Mouse (Mus musculus): ENCODE measurements around the gene Catip. TPM values are rescaled to one million over a fixed set of nuclear protein-coding genes. Genes with fewer than 3 reads are reported as not detected.
"Not testable (repeated sequence)": the region's sequence is repeated elsewhere in the genome, so short reads cannot be mapped to it uniquely, and the experiment has no call there.

Catip gene
- polyA plus RNA-seq, 1 experiment from 2014 or later, result 0.21 TPM

DNA sequence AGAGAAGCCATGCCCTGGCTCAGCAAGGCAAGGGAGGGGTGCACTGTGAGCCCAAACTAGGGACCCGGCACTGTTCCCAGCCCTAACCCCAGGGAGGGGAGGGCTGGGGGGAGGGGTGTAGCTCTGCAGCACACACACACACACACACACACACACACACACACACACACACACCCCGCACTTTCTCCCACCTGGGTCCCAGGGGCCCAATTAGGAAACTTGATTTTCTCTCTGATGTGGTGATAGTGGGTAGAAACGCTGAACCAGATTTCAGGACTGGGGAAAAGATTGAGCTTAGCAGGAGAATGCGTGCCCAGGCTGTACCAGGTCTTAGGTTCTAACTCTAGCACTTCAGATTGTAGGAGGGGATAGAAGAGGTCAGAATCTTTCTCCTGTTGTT lies 23.3 kb upstream of the Catip start:
- ATAC-seq (replicated peaks; ENCODE audit: low FRiP score) (no peak), DNase-seq (ENCODE audit: low spot score) (no peak)
- Histone ChIP-seq H3K4me1 (replicated peaks; ENCODE audit: control insufficient read depth, insufficient read depth, low read length) (peaks cover 4% of the 10 kb centered on the region; the same call in 1 of the 2 replicates), H3K27me3 (replicated peaks; ENCODE audit: control insufficient read depth, insufficient read depth, low read length) (no peaks in the 10 kb centered on the region), H3K9ac (ENCODE audit: low read depth, low read length) (no peak overlapping the region), H3K27ac (ENCODE audit: low read depth, low read length) (no peak overlapping the region), H3K4me2 (no peak overlapping the region), H3K4me3 (ENCODE audit: low read depth, low read length) (no peak overlapping the region), H3K36me3 (ENCODE audit: control insufficient read depth, insufficient read depth, low read length) (no peaks in the 10 kb centered on the region), H3K9me3 (ENCODE audit: control insufficient read depth, low read length) (no peaks in the 10 kb centered on the region)
- WGBS, result 69% methylated on average over 4 of the region's 4 CpGs

DNA sequence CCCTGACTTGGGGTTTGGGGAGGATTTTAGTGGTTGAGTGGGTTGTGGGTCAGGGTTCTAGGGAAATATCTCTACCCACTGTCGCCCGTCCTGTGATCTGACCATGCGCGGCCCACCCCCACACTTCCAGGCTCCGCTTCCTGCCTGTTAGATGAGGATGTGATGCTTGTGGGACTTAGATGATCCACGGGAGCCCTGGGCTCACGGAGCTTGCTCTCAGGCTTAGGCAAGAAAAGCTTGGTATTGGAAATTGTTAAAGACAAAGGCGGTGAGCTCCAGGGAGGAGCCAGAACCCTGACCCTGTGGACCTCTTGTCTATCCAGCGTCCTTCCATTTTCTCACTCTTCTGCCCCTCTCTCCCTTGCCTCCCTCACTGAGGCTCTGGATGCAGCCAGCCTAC lies 22.0 kb upstream of the Catip start:
- 79% methylated on average over 9 of the region's 9 CpGs for WGBS
- Histone ChIP-seq H3K4me1 (replicated peaks; ENCODE audit: control insufficient read depth, insufficient read depth, low read length) (no peaks in the 10 kb centered on the region; the same call in 1 of the 2 replicates), H3K27ac (ENCODE audit: low read depth, low read length) (no peak overlapping the region), H3K4me3 (ENCODE audit: low read depth, low read length) (no peak overlapping the region), H3K9ac (ENCODE audit: low read depth, low read length) (no peak overlapping the region), H3K4me2 (no peak overlapping the region), H3K27me3 (replicated peaks; ENCODE audit: control insufficient read depth, insufficient read depth, low read length) (no peaks in the 10 kb centered on the region), H3K36me3 (ENCODE audit: control insufficient read depth, insufficient read depth, low read length) (no peaks in the 10 kb centered on the region), H3K9me3 (ENCODE audit: control insufficient read depth, low read length) (no peaks in the 10 kb centered on the region)
- ATAC-seq (replicated peaks; ENCODE audit: low FRiP score) (no peak), DNase-seq (ENCODE audit: low spot score) (no peak)

DNA sequence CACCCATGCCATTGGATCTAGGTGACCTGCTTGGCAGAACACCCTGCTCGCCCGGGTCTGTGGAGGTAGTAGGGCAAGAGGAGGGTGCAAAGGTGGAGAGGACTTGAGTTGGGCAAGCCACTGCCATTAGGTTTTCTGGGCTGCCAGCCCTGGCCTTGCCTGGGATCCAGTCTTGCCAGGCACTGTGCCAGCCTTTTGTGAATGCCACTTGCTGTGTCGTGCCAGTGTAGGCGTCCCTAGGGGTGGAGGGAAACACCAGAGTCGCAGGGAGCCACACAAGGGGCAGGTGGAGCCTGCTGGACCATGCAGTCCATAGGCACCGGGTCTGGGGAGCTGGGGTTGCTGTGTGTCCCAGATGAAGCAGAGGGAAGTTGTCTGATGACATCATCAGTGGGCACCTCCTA lies 21.5 kb upstream of the Catip start:
- 90% methylated on average over 6 of the region's 6 CpGs for whole genome bisulfite sequencing
- no peak overlapping the region for H3K27ac ChIP-seq (ENCODE audit: low read depth, low read length)
- no peak overlapping the region for H3K9ac ChIP-seq (ENCODE audit: low read depth, low read length)
- H3K4me2 ChIP-seq, result no peak overlapping the region
- ATAC-seq (replicated peaks; ENCODE audit: low FRiP score) (no peak), DNase-seq (ENCODE audit: low spot score) (no peak)
- H3K27me3 ChIP-seq (replicated peaks; ENCODE audit: control insufficient read depth, insufficient read depth, low read length), result no peaks in the 10 kb centered on the region
- H3K4me3 ChIP-seq (ENCODE audit: low read depth, low read length), result no peak overlapping the region
- no peaks in the 10 kb centered on the region for H3K9me3 ChIP-seq (ENCODE audit: control insufficient read depth, low read length)
- H3K4me1 ChIP-seq (replicated peaks; ENCODE audit: control insufficient read depth, insufficient read depth, low read length), result no peaks in the 10 kb centered on the region; the same call in 1 of the 2 replicates
- no peaks in the 10 kb centered on the region for H3K36me3 ChIP-seq (ENCODE audit: control insufficient read depth, insufficient read depth, low read length)

DNA sequence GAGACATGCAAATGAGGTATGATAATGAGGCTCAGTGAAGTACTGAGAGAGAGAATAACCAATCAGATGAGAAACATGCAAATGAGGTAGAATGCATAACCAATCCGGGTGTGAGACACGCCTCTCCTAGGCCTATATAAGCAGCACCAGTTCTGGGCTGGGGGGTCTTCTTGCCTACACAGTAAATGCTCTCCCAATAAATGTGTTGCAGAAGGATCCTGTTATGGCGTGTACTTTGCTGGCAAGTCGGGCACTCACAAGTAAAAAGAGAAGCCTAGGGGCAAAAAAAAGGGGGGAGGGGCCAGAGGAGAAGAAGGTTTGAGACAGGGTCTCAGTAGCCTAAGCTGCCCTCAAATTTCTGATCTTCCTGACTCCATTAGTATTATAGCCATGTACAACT lies 20.9 kb upstream of the Catip start:
- H3K36me3 ChIP-seq (ENCODE audit: control insufficient read depth, insufficient read depth, low read length); DNase-seq (ENCODE audit: low spot score); H3K27me3 ChIP-seq (replicated peaks; ENCODE audit: control insufficient read depth, insufficient read depth, low read length); H3K9me3 ChIP-seq (ENCODE audit: control insufficient read depth, low read length); ATAC-seq (replicated peaks; ENCODE audit: low FRiP score); H3K4me1 ChIP-seq (replicated peaks; ENCODE audit: control insufficient read depth, insufficient read depth, low read length); H3K27ac ChIP-seq (ENCODE audit: low read depth, low read length); H3K4me2 ChIP-seq; H3K4me3 ChIP-seq (ENCODE audit: low read depth, low read length); H3K9ac ChIP-seq (ENCODE audit: low read depth, low read length): not testable (repeated sequence)
- 92% methylated on average over 4 of the region's 4 CpGs for WGBS

DNA sequence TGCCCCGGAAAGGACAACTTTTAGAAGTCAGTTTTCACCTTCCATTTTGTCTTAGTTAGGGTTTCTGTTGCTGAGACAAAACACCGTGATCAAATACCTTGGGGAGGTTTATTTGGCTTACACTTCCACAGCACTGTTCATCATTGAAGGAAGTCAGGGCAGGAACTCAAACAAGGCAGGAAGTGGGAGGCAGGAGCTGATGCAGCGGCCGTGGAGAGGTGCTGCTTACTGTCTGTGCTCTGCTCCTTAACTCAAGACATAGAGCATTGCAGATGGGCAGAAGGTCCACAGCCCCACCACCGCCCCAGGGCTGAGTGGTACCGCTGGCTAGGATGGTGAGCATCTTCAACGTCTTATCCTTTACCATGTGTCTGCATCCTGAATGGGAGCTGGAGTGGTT lies 20.0 kb upstream of the Catip start:
- no peak for ATAC-seq (replicated peaks; ENCODE audit: low FRiP score)
- Histone ChIP-seq H3K9me3 (ENCODE audit: control insufficient read depth, low read length) (no peaks in the 10 kb centered on the region), H3K9ac (ENCODE audit: low read depth, low read length) (no peak overlapping the region), H3K4me1 (replicated peaks; ENCODE audit: control insufficient read depth, insufficient read depth, low read length) (no peaks in the 10 kb centered on the region; the same call in 1 of the 2 replicates), H3K4me2 (no peak overlapping the region), H3K36me3 (ENCODE audit: control insufficient read depth, insufficient read depth, low read length) (no peaks in the 10 kb centered on the region), H3K27ac (ENCODE audit: low read depth, low read length) (no peak overlapping the region), H3K27me3 (replicated peaks; ENCODE audit: control insufficient read depth, insufficient read depth, low read length) (no peaks in the 10 kb centered on the region), H3K4me3 (ENCODE audit: low read depth, low read length) (no peak overlapping the region)
- no peak for DNase-seq (ENCODE audit: low spot score)
- WGBS, result 71% methylated on average over 7 of the region's 7 CpGs

DNA sequence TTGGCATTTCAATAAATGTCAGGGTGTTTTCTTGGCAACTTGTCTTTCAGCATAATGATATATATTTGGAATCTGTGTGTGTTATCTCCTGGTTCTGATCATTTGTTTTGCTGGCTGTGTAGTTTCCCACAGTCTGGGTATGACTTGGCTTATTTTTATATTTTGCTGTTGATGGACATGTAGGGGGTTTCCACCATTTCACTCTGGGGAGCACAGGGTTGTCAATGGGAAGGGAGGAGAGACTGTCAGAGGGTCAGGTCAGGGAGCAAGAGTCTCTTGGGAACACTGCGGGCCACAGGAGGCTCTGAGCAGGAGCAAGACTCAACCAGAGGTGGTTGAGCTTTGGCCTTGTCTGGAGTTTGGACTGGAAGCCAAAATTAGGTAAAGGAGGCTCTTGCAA lies 19.6 kb upstream of the Catip start:
- no peak overlapping the region for H3K27ac ChIP-seq (ENCODE audit: low read depth, low read length)
- 91% methylated on average over 1 of the region's 1 CpGs for WGBS
- no peak overlapping the region for H3K4me3 ChIP-seq (ENCODE audit: low read depth, low read length)
- H3K4me2 ChIP-seq, result no peak overlapping the region
- ATAC-seq (replicated peaks; ENCODE audit: low FRiP score) (no peak), DNase-seq (ENCODE audit: low spot score) (no peak)
- H3K36me3 ChIP-seq (ENCODE audit: control insufficient read depth, insufficient read depth, low read length), result no peaks in the 10 kb centered on the region
- H3K27me3 ChIP-seq (replicated peaks; ENCODE audit: control insufficient read depth, insufficient read depth, low read length), result no peaks in the 10 kb centered on the region
- no peaks in the 10 kb centered on the region for H3K9me3 ChIP-seq (ENCODE audit: control insufficient read depth, low read length)
- no peak overlapping the region for H3K9ac ChIP-seq (ENCODE audit: low read depth, low read length)
- no peaks in the 10 kb centered on the region; the same call in 1 of the 2 replicates for H3K4me1 ChIP-seq (replicated peaks; ENCODE audit: control insufficient read depth, insufficient read depth, low read length)

DNA sequence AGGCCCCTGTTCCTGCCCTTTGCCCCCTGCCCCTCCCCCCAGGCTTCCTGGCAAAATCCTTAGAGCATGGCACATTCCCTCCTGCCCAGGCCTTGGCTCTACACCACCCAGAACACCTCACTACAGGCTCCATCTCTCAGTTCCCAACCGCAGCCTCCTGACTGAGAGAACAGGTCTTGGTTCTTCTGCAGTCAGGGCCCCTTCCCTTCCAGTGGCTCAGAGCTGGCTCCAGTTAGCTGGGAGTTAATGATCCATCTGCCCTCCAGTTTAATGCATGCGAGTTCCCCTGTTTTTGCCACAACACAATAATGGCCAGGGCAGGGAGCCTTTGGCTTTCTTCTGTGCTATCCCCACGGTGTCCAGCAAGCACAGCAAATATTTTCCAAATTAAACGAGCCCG lies 18.7 kb upstream of the Catip start:
- ATAC-seq (replicated peaks; ENCODE audit: low FRiP score) (no peak; the same call in 1 of the 2 replicates), DNase-seq (ENCODE audit: low spot score) (no peak)
- no peaks in the 10 kb centered on the region; the same call in 1 of the 2 replicates for H3K4me1 ChIP-seq (replicated peaks; ENCODE audit: control insufficient read depth, insufficient read depth, low read length)
- H3K4me3 ChIP-seq (ENCODE audit: low read depth, low read length), result no peak overlapping the region
- H3K36me3 ChIP-seq (ENCODE audit: control insufficient read depth, insufficient read depth, low read length), result no peaks in the 10 kb centered on the region
- no peaks in the 10 kb centered on the region for H3K9me3 ChIP-seq (ENCODE audit: control insufficient read depth, low read length)
- H3K27ac ChIP-seq (ENCODE audit: low read depth, low read length), result 0 out of 2 replicates have a peak overlapping the region, but pooled peaks have one; percentile 14
- no peak overlapping the region for H3K9ac ChIP-seq (ENCODE audit: low read depth, low read length)
- H3K4me2 ChIP-seq, result no peak overlapping the region
- no peaks in the 10 kb centered on the region for H3K27me3 ChIP-seq (replicated peaks; ENCODE audit: control insufficient read depth, insufficient read depth, low read length)
- WGBS, result 69% methylated on average over 5 of the region's 5 CpGs

DNA sequence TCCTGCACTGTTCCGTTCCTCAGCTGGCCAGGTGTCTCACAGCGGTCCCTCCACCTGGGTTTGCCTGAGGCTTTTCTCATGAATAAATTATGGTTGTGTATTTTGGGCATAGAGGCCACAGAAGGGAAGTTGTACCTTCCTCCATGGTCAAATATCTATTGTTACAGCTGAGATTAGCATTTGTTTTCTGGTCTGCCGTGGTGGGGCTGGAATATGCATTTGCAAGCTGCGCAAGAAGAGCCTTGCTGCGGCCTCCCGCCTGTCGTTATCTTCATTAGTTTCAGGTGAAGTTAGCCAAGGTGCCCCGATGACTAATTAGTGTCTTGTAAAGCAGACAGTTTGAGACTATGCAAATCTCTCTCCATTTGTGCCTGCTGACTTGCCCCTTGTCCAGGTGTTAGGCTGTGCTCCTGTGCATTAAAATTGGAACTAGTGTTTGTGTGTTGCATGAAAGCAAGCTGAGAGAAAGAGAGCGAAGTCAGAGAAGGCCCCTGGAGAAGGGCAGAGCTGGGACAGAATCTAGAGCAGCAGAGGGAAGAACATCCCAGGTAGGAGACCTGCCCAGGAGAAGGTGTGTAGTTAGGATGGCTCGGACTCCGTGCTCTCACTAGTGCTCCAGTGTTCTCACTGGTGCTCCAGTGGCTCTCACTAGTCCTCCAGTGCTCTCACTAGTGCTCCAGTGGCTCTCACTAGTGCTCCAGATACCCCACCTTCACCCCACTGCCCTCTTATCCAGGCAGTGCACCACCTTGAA lies 17.6 kb upstream of the Catip start:
- Histone ChIP-seq H3K9ac (ENCODE audit: low read depth, low read length) (no peak overlapping the region), H3K27ac (ENCODE audit: low read depth, low read length) (no peak overlapping the region), H3K27me3 (replicated peaks; ENCODE audit: control insufficient read depth, insufficient read depth, low read length) (no peaks in the 10 kb centered on the region), H3K4me1 (replicated peaks; ENCODE audit: control insufficient read depth, insufficient read depth, low read length) (no peaks in the 10 kb centered on the region; the same call in 1 of the 2 replicates), H3K4me2 (no peak overlapping the region), H3K4me3 (ENCODE audit: low read depth, low read length) (no peak overlapping the region), H3K36me3 (ENCODE audit: control insufficient read depth, insufficient read depth, low read length) (no peaks in the 10 kb centered on the region), H3K9me3 (ENCODE audit: control insufficient read depth, low read length) (no peaks in the 10 kb centered on the region)
- DNase-seq (ENCODE audit: low spot score), result no peak
- 80% methylated on average over 11 of the region's 11 CpGs for WGBS
- no peak for ATAC-seq (replicated peaks; ENCODE audit: low FRiP score)

DNA sequence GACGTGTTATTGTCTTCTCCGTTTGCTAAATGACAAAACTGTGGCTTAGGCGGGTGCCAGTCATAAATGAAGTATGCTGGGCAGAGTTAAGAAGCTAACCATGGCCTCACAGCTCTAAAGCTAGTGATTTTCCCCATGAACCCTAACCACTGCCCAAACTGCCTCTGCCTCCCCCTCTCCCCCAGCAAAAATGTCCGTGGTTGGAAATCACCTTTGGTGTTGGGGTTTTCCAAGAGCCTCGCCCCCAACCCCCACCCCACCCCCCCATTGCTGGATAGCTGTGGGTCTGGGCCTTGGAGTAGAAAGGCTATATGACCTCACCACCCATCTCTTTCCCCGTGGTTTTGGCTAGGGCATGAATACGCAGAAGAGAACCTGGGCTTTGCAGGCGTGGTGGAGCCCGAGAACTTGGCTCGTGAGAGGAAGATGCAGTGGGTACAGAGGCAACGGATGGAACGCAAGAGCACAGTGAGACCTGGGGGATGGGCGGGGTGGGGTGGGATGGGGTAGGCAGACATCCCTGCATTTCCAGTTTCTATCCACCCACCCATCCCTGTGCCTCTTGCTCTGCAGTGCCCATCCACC lies 10.6 kb upstream of the Catip start:
- Histone ChIP-seq H3K4me1 (replicated peaks; ENCODE audit: control insufficient read depth, insufficient read depth, low read length) (no peaks in the 10 kb centered on the region), H3K9me3 (ENCODE audit: control insufficient read depth, low read length) (no peaks in the 10 kb centered on the region), H3K9ac (ENCODE audit: low read depth, low read length) (no peak overlapping the region), H3K27me3 (replicated peaks; ENCODE audit: control insufficient read depth, insufficient read depth, low read length) (no peaks in the 10 kb centered on the region), H3K4me2 (no peak overlapping the region), H3K36me3 (ENCODE audit: control insufficient read depth, insufficient read depth, low read length) (0 out of 2 replicates have a peak, but pooled peaks cover 2% of the 10 kb centered on the region), H3K4me3 (ENCODE audit: low read depth, low read length) (no peak overlapping the region), H3K27ac (ENCODE audit: low read depth, low read length) (no peak overlapping the region)
- WGBS, result 87% methylated on average over 13 of the region's 13 CpGs
- no peak for DNase-seq (ENCODE audit: low spot score)
- ATAC-seq (replicated peaks; ENCODE audit: low FRiP score), result no peak
